Mouse (Mus musculus) lung, embryonic 14.5 days (tissue): ENCODE data around the gene Snapc3. TPM values are rescaled to one million over a fixed set of nuclear protein-coding genes. Genes with fewer than 3 reads are reported as not detected.
A peak's percentile ranks its signal among the peaks of the same experiment; 100 is the strongest.

Source experiments
- ATAC-seq: fragments of 200-750 bp; cut with Nextera tagmentation; 2 replicates; pipeline ENCODE4 v1.8.0; 2017; ENCODE audit warnings: mild to moderate bottlenecking, moderate TSS enrichment, moderate library complexity; ENCODE audit not compliant: insufficient read depth
- DNase-seq: peaks from one replicate; pipeline ENCODE4 v3.0.0-alpha.2; 2015
- H3K27ac ChIP-seq: fragments of 300-500 bp; sonication (generic); 2 replicates; pipeline ENCODE4 v1.5.1; 2014; ENCODE audit warnings: low read depth, mild to moderate bottlenecking, moderate library complexity
- H3K27me3 ChIP-seq: fragments of 300-500 bp; sonication (generic); 2 replicates; pipeline ENCODE4 v1.6.1; 2014; ENCODE audit warnings: low read length, control low read depth; ENCODE audit not compliant: insufficient read depth
- H3K36me3 ChIP-seq: fragments of 300-500 bp; sonication (generic); 2 replicates; pipeline ENCODE4 v1.6.1; 2014; ENCODE audit warnings: control low read depth; ENCODE audit not compliant: insufficient read depth
- H3K4me1 ChIP-seq: fragments of 300-500 bp; sonication (generic); 2 replicates; pipeline ENCODE4 v1.6.1; 2014; ENCODE audit warnings: antibody characterized with exemption, control low read depth; ENCODE audit not compliant: insufficient read depth
- H3K4me2 ChIP-seq: fragments of 300-500 bp; sonication (generic); 2 replicates; pipeline ENCODE4 v1.6.1; 2014; ENCODE audit warnings: mild to moderate bottlenecking
- H3K4me3 ChIP-seq: fragments of 300-500 bp; sonication (generic); 2 replicates; pipeline ENCODE4 v1.5.1; 2014; ENCODE audit warnings: low read depth, low read length
- H3K9ac ChIP-seq: fragments of 300-500 bp; sonication (generic); 2 replicates; pipeline ENCODE4 v1.6.1; 2014
- H3K9me3 ChIP-seq: fragments of 300-500 bp; sonication (generic); 2 replicates; pipeline ENCODE4 v1.6.1; 2016; ENCODE audit warnings: low read depth, low read length, control low read depth
- CTCF ChIP-seq: IDR thresholded peaks from 2 replicates; pipeline ENCODE4 v1.5.1; 2016; ENCODE audit warnings: antibody characterized with exemption, low read depth
- WGBS: fragments of 180-500 bp; shearing (Covaris S2); extraction: QIAGEN DNeasy Blood & Tissue Kit; methylation state at CpG from one replicate; pipeline ENCODE4 v1.1.7; 2014; 5-methylcytosine and 5-hydroxymethylcytosine counted together
- polyA plus RNA-seq: library from polyadenylated mRNA; unstranded; fragments of >200 nt; fragmentation: Nextera tagmentation; extraction: Ambion mirVana; gene quantifications from 2 replicates; pipeline ENCODE4 v1.2.1, GENCODE M21; 2014

The Snapc3 gene
- polyA plus RNA-seq, 1 experiment from 2014 or later: 48.9 TPM

DNA sequence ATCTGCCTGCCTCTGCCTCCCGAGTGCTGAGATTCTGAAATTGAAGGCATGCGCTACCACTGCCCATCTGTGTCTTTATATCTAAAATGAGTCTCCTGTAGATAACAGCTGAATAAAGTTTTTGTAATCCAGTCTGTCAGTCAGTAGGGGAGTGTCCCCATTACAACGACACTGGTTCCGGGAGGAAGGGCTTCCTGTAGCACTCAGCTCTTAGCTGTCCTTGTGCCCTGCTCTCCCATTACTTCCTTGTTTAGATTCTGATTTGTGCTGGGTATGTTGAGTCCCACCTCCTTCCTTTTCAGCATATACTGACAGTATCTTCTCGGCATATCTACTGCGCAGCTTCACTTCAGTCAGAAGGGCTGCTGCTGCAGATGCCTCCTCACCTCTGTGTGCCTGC is 15.4 kb downstream of the Snapc3 start:
- Histone ChIP-seq H3K9me3 (no peaks in the 10 kb centered on the region), H3K4me3 (no peak overlapping the region), H3K4me1 (no peaks in the 10 kb centered on the region), H3K9ac (no peak overlapping the region), H3K27ac (no peak overlapping the region), H3K27me3 (no peaks in the 10 kb centered on the region), H3K4me2 (no peak overlapping the region), H3K36me3 (peaks cover 81% of the 10 kb centered on the region)
- WGBS: 86% methylated on average over 6 of the region's 6 CpGs
- no peak for ATAC-seq
- TF ChIP-seq CTCF: no peak
- DNase-seq: no peak

DNA sequence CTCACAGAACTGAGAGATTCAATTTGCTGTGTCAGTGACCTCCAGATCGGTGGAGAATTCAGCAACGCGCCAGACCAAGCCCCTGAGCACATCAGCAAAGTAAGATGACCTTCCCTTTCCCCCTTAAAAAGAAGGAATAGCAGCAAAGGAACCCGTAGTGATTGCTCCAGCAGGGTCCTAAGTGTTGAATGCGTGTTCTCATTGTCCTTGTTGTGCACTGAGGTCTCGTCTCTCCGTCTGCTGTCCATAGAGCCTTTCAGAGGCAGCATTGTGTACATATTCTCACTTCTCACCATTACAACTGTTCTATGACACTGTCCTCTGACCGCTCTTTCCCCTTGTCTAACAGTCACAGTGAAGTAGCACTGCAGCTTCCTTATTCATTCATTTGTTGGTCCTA is 18.9 kb downstream of the Snapc3 start:
- no peak for DNase-seq
- no peak overlapping the region for H3K27ac ChIP-seq
- H3K9me3 ChIP-seq: no peaks in the 10 kb centered on the region
- no peak overlapping the region for H3K4me3 ChIP-seq
- no peaks in the 10 kb centered on the region for H3K4me1 ChIP-seq
- no peak for ATAC-seq
- TF ChIP-seq CTCF: no peak
- no peak overlapping the region for H3K4me2 ChIP-seq
- no peaks in the 10 kb centered on the region for H3K27me3 ChIP-seq
- H3K9ac ChIP-seq: no peak overlapping the region
- H3K36me3 ChIP-seq: peaks cover 86% of the 10 kb centered on the region
- 93% methylated on average over 8 of the region's 8 CpGs for WGBS

DNA sequence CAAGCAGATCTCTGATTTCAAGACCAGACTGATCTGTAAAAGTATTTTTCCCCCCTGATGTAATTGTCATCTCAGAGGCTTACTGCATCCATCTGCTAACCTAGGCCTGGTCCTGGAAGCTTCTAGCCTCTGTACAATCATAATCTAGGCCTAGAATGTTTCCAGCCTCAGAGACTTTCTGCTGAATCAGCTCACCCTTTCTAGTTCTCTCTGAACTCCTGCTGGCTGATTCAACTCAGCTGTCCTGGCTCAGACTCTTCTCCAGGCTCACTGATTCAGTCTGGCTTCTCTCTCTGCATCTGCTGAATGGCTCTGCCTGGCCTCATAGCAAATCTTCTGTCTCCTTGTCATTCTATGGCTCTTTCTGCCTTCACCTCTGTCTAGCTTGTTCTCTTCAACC is 20.6 kb downstream of the Snapc3 start:
- ATAC-seq (no peak), DNase-seq (peak; percentile 16)
- Histone ChIP-seq H3K9ac (no peak overlapping the region), H3K9me3 (no peaks in the 10 kb centered on the region), H3K36me3 (peaks cover 82% of the 10 kb centered on the region), H3K4me2 (no peak overlapping the region), H3K27ac (no peak overlapping the region), H3K4me1 (no peaks in the 10 kb centered on the region), H3K4me3 (no peak overlapping the region), H3K27me3 (no peaks in the 10 kb centered on the region)
- TF ChIP-seq CTCF: no peak

DNA sequence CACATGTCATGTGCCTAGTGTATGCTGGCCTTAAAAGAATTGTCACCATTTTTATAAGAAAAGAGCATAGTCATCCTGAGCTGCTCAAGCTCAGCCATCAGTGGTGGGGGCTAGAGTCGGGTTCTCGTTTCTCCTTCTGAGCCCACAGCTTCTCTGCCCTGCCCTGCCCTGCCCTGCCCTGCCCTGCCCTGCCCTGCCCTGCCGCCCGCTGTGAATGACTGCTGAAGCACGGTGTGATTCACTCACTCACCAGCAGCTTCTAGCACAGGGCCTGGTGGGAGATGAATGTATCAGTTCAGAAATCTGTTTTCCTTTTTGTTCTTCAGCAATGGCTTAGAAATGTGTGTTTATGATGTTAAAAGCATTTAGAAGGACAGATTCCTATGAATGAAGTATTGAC is 21.5 kb downstream of the Snapc3 start:
- 60% methylated on average over 5 of the region's 5 CpGs for WGBS
- Histone ChIP-seq H3K4me2 (no peak overlapping the region), H3K27ac (no peak overlapping the region), H3K9ac (no peak overlapping the region), H3K9me3 (no peaks in the 10 kb centered on the region), H3K27me3 (no peaks in the 10 kb centered on the region), H3K36me3 (peaks cover 75% of the 10 kb centered on the region), H3K4me3 (no peak overlapping the region), H3K4me1 (no peaks in the 10 kb centered on the region)
- DNase-seq (no peak), ATAC-seq (no peak)
- TF ChIP-seq CTCF: no peak

DNA sequence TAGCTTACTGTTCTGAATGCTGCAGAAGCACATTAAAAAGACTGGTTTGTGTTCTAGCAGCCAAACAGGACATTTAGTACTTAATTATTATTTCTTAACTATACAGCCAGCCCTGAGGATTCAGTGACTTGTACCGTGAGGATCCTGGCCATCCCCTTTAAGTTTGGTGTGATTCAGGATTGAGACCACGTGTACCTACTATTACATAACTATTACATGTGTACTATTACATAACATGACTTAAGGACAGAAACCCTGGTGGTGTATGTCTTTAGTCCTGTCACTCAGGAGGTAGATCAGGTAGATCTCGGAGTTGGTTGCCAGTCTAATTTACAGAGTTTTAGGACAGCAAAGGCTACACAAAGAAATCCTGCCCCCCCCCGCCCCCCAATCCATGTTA is 23.5 kb downstream of the Snapc3 start:
- H3K27ac ChIP-seq: no peak overlapping the region
- no peaks in the 10 kb centered on the region for H3K27me3 ChIP-seq
- no peak overlapping the region for H3K4me2 ChIP-seq
- no peak for TF ChIP-seq CTCF
- H3K9me3 ChIP-seq: no peaks in the 10 kb centered on the region
- H3K4me3 ChIP-seq: no peak overlapping the region
- peaks cover 55% of the 10 kb centered on the region for H3K36me3 ChIP-seq
- DNase-seq (no peak), ATAC-seq (no peak)
- no peak overlapping the region for H3K9ac ChIP-seq
- H3K4me1 ChIP-seq: no peaks in the 10 kb centered on the region
- WGBS: 78% methylated on average over 4 of the region's 4 CpGs

DNA sequence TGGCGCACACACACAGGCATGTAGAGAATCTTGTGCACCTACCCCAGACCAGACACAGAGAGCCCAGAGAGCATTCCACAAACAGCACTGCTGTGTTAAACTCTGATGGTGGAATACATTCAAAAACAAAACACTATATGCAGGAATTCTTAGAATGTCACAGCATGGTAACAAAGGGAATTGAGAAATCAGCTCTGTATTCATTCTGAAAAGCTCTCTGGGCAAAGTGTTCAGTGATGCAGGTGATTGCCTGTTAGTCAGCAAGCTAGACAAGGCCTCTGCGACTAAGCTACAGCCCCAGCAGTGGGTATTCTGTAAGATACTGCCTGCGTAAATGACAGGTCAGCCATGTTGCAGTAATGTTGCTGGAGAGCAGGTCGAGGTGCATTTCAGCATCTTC is 33.3 kb downstream of the Snapc3 start:
- no peak for ATAC-seq
- no peak overlapping the region for H3K4me2 ChIP-seq
- H3K4me3 ChIP-seq: no peak overlapping the region
- no peak overlapping the region for H3K9ac ChIP-seq
- H3K27ac ChIP-seq: no peak overlapping the region
- no peak for DNase-seq
- H3K4me1 ChIP-seq: no peaks in the 10 kb centered on the region
- TF ChIP-seq CTCF: no peak
- peaks cover 61% of the 10 kb centered on the region for H3K36me3 ChIP-seq
- WGBS: 87% methylated on average over 4 of the region's 4 CpGs
- no peaks in the 10 kb centered on the region for H3K27me3 ChIP-seq
- no peaks in the 10 kb centered on the region for H3K9me3 ChIP-seq

DNA sequence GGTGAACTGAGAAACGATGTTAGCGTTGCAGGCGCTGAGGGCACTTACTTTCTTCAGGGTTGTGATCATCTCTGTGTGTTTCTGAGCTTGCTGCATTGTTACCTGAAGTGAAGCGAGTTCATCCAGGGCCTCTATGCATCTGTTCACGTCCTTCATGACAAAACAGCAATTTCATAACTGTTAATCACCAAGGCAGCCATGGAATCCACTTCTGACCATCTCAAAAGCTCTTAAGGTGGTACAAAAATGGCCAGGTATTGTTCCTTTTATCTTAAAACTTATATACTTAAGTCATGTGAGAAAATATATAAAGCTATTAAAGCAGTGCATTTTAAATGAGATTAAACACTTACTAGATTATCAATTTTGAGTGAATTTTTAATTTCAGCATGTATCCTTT is 42.6 kb downstream of the Snapc3 start:
- TF ChIP-seq CTCF: no peak
- H3K9me3 ChIP-seq: no peaks in the 10 kb centered on the region
- peaks cover 82% of the 10 kb centered on the region for H3K36me3 ChIP-seq
- no peak overlapping the region for H3K4me2 ChIP-seq
- ATAC-seq: no peak
- no peak for DNase-seq
- no peaks in the 10 kb centered on the region for H3K27me3 ChIP-seq
- H3K9ac ChIP-seq: no peak overlapping the region
- WGBS: 75% methylated on average over 5 of the region's 5 CpGs
- H3K27ac ChIP-seq: no peak overlapping the region
- H3K4me1 ChIP-seq: no peaks in the 10 kb centered on the region
- H3K4me3 ChIP-seq: no peak overlapping the region

DNA sequence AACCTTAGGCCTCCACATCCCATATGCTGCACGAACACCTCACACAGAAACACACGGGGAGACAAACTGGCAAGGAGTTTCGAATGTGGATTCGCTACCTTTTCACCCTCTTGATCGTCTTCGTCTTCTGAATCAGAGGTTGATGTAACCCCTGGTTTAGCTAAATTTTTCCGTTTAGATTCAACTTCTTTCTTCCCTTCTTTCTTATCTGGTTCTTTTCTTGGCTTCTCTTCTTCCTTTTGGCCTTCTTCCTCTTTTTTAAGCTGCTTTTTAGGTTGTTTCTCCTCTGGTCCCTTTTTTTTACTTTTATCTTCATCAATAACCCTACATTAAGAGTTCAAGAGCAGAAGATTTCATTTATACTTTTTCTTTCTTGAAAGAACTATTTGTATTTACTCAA is 47.3 kb downstream of the Snapc3 start:
- no peak for TF ChIP-seq CTCF
- WGBS: 93% methylated on average over 7 of the region's 7 CpGs

More for the DNA sequence above, 47.3 kb downstream of the Snapc3 start:
- Histone ChIP-seq H3K9me3 (no peaks in the 10 kb centered on the region), H3K27me3 (no peaks in the 10 kb centered on the region), H3K9ac (no peak overlapping the region), H3K4me3 (no peak overlapping the region), H3K36me3 (peaks cover 82% of the 10 kb centered on the region), H3K4me1 (no peaks in the 10 kb centered on the region), H3K27ac (no peak overlapping the region), H3K4me2 (no peak overlapping the region)
- DNase-seq: no peak
- no peak for ATAC-seq
